Mouse (Mus musculus) kidney, adult 9 months (tissue): Measurements from ENCODE around the gene Ism1.

Experiments
- DNase-seq: peaks from one replicate; pipeline ENCODE4 v3.0.0; 2022

The Ism1 gene

DNA sequence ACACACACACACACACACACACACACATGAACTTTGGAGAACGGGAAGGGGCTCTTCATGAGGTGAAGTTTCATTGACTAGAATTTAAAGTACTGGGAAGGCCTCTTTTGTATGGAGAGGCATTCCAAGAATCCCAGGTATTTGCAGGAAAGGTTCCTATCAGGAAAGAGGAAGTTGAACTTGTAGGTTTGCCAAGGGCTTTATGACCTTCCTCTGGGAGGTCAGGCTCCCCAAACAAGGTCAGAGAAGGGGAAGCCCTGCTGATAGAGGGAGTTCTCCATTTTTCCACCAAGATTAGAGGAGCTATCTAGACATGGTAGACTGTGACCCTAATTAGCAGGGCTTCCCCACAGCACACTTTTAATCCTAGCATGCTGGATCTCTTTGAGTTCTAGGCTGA lies 39.8 kb downstream of the Ism1 start:
- DNase-seq = no peak

DNA sequence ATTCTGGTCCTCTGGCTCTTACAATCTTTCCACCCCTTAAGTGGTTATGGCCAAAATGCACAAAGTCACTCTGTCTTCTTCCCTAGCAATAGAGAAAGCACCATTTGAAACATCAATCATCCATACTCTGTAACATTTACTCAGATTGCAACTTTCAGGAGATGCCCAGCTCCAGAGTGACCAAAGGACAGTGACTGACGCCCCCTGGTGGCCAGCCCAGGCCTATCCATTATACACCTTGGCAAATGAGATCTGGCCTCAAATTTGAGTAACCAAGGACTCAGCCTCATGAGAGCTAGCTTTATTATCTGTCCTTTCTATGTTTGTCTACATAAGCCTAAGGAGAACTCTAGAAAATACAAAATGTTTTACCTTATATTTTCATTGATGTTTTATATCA lies 44.7 kb downstream of the Ism1 start:
- peak; percentile 66 for DNase-seq

DNA sequence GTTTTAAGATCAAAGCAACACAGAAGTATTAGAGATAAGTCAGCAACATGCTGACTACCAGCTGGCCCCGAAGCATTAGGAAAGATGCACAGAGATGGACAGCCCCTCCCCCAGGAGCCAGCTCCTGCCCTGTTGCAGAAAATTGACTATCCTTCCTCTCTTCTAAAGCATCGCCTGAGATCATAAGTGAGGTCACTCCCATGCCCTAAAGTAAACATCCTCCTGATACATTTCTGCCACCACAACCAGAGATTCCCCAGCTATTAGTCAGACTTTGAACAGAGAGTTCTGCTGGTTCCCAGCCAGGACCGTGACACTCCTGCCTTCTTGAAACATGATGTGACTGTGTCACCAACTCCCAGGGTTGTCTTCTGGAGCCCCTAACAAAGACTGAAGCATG lies 45.3 kb downstream of the Ism1 start:
- no peak for DNase-seq

DNA sequence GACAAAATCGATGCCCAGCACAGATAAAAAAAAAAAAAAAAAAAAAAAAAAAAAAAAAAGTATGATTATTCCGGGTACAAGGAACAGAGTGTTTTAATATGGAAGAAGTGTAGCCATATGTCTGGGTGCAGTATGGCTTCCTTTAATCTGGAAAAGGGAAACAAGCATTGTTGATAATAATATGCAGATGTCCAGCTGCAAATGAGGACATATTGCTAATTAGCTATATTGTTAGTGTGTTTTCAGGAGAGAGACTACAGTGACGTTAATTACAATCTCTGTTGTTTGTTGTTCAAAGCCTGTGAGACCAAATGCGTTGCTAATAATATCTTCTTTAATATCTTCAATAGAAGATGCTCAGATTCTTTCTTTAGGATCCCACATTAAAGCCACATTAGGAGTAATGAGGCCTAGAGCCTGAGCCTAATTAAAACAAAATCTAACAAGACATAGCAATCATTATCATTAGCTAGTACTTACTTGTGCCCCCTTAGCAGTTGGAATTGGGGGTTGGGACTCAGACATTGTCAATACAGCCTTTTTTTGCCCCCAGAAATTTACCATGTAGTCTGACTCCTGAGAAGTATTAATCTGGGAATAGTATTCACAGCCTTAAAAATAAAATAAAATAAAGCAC lies 46.3 kb downstream of the Ism1 start:
- DNase-seq = no peak

DNA sequence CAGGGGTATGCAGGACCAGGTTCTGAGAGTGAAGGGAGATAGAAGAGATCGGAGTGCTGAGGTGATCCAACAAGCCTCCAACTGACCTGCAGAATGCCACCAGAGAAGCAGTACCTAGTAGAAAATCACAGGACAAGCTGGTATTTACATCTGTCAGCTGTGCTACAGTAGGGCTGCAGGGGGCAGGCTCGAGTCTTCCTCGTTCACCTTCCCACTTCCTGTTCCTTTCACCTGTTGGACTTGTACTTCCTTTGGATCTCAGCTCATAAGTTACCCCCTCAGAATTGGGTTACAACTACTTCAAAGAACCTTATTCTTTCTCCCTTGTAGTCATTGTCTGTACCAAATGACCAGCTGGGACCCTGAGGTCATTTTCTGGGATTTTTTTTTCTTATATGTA lies 47.4 kb downstream of the Ism1 start:
- DNase-seq = no peak

DNA sequence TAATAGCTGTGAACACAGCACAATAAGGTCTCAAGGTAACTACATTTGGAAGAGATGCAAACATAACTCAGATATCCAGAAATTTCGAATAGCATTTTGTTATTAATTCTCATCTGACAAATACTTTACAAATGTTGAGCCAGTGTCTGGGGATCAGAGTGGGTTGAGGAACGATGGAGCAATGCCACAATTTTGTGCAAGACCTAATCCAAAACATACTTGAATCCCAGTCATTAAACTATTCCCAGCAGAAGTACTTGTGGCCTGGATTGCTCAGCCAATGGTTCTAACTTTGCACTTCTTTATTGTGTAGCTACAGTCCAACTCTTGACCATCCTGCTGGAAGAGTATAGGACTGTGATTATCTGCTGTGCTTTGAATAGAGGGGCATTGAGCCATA lies 50.1 kb downstream of the Ism1 start:
- no peak for DNase-seq

DNA sequence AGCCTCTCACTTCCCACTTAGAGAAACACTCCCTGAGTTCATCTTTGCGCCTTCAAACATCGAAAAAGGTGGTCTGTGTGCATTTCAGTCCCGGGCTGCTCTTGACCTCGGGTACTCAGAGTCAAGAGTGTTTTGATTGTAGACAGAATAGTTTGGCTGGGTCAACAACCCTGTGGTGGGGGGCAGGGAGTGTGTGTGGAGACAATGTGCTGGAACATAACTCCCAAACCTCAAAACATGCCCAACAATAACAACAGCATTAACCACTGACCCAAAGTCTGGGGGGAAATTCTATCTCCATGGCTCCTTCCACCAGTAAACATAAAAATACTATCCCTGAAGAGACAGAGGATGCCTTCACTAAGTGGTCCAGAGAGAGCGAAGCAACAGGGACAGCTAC lies 51.4 kb downstream of the Ism1 start:
- DNase-seq = no peak

DNA sequence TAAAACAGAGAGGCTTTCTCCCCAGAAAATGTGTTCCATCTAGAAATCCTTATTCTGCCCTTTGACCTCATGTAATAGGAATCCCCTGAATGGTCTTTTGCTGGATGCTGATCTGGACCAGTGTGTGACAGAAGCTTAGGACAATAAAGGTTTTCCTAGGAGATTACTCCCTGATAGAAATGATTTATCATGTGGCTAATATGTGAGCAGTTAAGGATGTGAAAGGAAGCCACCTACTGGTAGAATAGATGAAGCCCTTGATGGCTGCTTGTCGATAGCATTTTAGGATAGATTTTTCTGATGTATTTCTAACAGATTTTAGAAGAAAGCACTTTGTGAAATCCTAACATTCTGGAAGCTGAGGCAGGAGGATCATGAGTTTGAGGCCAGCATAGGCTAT lies 64.4 kb downstream of the Ism1 start:
- DNase-seq = peak; percentile 3

DNA sequence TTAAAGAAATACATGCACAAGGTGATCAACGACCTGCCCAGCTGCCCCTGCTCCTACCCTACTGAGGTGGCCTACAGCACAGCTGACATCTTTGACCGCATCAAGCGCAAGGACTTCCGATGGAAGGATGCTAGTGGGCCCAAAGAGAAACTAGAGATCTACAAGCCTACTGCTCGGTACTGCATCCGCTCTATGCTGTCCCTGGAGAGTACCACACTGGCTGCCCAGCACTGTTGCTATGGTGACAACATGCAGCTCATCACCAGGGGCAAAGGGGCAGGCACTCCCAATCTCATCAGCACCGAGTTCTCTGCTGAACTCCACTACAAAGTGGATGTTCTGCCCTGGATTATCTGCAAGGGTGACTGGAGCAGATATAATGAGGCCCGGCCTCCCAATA lies 79.0 kb downstream of the Ism1 start:
- DNase-seq = no peak

DNA sequence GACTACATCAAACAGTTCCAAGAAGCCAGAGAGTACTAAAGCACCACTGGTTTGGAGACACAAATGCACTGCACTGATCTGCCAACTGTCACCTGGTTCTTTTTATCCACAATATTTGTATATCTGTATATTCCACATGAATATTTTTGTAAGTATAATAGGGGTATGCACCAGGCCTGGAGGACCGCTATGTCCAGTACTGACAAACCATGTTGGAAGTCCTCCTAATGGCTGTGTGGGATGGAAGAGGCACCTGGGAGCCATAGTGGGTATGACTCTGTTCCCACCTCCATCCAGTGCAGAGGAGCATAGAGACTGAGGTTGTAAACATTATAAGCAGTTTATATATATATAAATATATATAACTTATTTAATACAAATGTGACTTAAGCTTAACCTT lies 79.5 kb downstream of the Ism1 start:
- no peak for DNase-seq

DNA sequence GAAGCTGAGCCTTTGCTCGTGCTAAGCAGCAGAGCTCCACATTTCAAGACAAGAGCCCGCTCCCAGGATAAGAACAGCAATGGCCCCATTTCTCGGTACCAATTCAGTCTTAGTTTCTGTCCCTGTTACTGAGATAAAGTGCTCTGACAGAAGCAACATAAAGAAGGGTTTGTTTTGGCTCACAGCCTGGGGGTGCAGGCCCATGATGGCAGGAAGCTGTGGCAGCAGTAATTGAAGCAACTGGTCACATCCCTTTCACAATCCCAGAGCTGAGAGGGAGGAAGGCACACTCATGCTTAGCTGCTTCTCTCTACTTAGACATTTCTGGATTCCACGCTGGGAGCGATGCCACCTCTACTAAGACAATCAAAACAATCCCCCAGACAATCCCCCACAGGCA lies 86.4 kb downstream of the Ism1 start:
- DNase-seq = no peak

DNA sequence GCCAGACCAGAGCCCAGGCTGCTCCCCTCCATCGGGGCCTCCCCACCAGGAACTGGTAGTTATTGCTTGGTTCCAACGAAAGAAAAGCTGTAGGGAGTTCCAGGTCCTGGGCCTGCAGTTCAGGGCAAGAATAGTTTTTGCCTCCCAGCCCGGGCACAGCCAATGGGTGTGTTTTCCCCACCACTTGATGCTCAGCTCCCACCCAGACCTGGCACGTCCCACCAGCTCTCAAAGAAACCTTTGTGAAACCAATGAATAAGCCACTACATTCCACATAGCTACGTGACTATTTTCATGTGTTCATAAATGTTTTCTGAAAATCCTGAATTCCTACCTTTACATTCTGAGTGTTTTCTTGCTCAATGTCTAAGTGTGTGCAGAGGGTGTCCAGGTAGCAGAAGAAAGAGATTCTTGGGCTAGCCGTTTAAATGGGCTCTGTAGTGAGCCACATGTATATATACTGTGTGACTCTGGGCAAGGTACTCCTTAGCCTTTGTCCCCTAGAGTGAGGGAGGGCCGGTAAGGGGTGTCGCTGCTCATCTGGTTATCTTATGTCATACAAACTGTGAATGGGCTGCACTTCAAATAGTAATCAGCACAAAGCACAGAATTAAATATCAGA lies 97.1 kb downstream of the Ism1 start:
- no peak for DNase-seq

DNA sequence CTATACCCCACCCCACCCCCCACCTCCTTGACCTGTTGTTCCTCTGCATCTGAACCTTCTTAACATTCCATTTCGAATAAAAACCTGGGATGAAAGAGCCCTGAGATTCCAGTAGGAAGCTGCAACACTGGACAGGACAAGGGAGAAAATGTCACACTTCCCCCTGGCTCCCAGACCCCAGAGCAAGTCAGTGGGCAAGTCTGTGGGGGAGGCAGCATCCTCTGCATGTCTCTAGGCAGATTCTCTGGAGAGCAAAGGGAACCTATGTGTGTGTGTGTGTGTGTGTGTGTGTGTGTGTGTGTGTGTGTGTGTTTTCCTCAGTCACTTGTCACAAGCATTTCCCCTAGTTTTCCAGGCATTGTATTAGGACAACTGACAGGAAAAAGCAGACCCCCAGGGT lies 98.7 kb downstream of the Ism1 start:
- DNase-seq = no peak

DNA sequence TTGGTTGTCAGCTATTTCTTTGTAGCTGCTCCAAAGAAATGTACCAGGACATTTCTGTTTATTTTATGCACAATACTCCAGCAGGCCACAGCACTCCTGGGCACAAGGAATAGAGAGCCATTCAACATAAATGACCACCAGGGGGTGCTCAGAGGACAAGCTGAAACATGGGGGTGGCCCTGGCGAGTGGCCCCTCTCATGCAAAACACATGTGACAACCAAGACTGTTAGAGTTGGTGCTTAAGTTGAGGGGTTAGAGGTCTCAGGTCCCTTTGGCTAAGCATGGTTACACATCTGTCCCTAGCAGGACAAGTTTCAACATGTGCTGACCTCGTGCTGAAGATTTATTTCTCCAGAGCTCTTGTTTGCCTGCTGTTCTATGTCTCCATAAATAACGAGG lies 100.3 kb downstream of the Ism1 start:
- peak; percentile 49 for DNase-seq

DNA sequence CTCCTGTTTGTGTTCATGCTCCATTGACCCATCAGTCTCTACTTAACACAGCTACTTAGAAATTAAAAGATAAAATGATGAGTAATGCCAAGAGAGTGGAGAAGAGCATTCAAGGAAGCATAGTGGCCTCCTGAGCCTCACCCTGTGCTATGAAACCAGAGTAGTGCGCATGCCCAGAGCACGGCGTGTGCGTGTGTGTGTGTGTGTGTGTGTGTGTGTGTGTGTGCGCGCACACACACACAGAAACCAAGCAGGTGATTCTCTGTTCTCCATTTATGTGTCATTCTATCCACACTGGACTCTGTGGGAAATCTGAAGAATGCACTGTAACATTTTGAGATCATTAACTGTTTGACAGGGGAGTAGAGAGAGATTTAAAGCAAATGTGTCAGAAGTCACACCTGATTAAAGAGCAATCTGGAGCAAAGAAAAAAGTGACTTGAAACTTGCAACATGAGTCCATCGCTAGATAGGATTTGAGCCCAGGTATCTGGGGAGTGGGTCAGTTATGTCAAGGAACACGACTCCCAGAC lies 105.4 kb downstream of the Ism1 start:
- no peak for DNase-seq

DNA sequence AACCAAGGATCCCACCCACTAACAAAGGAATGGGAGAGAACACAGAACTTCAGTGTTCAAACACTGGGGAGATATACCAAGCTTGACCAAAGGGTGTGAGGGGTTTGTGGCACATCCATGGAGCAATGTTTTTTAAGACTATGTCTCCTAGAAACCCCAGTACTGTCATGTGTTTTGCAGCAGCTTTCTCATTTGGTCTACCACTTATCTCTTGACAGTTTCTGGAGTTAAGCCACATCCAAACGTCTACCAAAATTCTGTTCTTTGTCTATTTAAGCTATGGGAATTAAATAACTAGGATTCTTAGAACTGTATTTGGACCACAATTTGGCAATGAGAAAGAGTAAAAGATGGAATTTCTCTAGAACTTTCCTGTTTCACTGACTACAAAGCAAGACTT lies 106.5 kb downstream of the Ism1 start:
- DNase-seq = no peak

DNA sequence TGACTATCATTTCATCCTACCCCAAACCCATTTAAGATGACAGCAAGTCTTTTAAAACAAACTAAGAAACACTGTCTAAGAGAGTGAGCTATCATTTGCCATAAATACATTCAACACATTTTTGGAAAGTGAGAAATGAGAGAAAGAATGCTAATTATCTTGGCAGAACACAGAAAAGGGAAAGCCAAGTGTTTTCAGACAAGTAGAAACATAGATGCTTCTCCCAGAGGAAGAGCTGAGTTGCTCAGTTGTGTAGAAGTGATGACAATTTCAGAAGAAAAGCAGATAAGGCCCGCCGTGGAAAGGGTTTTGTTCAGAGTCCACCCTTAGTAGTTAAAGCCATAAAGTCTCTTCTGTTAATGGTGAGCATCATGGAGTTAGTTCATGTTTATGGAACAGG lies 107.0 kb downstream of the Ism1 start:
- no peak for DNase-seq

DNA sequence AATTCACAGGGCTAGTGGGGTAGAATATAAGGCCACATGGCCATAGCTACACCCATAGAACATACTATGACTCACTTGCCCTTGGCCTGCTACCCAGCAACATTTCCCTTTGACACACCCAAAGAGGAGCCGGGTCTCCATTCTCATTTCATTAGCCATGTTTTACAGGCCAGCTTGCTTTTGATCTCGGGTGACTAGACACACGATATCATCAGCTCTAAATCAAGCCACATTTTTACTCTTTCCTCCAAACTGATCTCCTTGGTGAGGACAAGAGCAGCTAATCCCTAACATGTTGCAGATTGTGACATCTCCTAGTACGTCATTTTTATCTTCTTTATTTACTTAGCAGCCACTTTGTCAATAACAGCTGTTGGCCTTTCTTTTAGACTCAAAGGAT lies 110.7 kb downstream of the Ism1 start:
- DNase-seq = no peak

DNA sequence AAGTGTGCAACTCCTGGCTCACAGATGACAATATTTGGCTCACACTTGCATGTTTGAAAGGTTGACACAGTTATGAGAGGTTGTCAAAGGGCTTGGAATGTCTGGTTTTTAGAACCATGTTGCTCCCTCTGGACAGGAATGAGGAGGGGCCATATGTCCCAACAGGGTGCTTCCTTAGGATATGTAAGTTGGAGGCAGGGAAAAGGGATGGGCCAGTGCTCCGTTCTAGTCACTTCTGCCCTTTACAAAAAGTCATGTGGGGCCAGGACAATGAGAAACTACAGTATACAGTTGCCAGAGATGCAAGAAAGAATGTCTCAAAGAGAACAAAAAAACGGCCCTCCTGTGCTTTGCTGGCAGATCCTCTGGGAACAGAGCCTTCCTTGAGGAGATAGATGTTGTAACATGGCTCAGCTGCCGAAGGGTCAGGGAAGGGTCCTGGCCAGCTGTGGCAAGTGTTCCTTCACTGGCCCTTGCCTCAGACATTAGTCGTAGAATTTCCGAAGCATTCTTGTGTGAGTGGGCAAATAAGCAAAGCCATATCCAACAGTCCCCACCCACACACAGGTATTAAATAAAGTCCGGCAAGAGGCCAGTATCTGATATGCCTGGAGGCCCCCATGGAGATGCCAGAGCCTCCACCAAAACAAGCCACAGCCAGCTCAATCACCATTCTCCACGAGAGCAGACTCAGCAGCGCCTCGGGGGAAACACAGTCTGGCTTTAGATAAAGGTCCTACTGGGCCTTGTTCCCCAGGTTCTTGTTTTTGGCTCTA lies 114.6 kb downstream of the Ism1 start:
- DNase-seq = no peak

DNA sequence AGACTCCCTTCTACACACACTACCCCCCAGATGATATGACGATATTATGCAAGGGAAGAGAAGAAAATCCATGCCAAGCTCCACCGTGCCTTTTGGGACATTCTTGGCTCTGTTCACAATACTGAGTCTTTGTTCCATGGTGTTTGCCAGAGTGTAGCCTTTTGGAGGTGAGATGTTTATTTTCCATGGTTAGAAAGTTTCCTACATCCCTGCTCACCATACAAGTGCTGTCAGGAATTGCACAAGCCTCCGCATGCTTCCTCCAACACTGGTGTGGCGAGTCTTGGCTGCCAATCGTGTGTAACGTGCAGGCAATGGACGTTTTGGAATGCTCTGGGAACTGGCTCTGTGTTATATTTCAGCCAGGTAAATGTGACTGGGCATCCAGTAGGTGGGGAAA lies 126.1 kb downstream of the Ism1 start:
- DNase-seq = no peak

DNA sequence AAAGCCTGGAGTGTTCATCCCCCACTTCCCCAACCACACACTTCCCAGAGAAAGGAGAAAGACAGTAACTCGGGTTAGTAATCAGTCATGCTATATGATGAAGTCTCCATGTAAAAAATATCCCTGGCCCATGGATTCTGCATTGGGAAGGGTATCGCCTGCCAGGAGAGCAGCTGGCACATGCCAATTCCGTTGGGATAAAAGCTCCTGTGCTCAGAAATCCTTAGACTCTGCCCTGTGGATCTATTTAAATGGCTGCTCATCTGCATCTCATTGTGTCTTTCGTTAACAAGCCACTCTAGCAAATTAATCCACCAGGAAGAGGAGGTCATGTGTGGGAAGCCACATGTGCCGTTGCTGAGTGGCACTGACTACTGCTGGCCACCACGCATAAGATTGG lies 129.9 kb downstream of the Ism1 start:
- DNase-seq = no peak
